Mouse (Mus musculus) T-cell, adult 2 months (primary cell): ENCODE measurements at regions not wholly inside any gene's neighbourhood (a gene's known extent, or its start where the extent isn't known, plus 50 kb on each side); places are given as distances from the start of the nearest gene placed in this dataset.

Experiments
- DNase-seq: peaks from one replicate; pipeline ENCODE4 v3.0.0; 2022; ENCODE audit warnings: low spot score

GRCm38 (mm10) chr10:44826271-44826670 lies 240.7 kb upstream of the Prep start:
- DNase-seq, result no peak

DNA sequence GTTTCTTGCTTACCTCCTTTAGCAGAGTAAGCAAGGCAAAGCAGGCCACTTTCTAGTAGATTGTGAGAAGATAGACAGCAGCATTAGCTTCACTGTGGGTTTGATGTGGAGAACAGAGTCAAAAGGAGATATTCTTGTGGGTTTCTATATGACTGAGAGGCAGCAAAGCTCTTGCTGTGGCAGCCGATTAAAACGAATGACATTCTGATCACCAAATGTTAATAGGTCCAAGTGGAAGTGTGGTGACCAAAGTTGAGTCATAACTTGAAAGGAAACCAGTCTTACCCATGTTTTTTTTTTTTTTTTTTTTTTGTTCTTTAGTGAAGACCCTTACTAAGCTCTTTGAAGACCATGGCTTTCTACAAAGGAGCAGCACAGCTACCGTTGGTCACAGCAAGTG lies 245.3 kb upstream of the Prep start:
- DNase-seq, result no peak

GRCm38 (mm10) chr10:44820379-44820778 lies 246.6 kb upstream of the Prep start:
- DNase-seq, result no peak

GRCm38 (mm10) chr10:44819361-44819760 lies 247.6 kb upstream of the Prep start:
- no peak for DNase-seq

DNA sequence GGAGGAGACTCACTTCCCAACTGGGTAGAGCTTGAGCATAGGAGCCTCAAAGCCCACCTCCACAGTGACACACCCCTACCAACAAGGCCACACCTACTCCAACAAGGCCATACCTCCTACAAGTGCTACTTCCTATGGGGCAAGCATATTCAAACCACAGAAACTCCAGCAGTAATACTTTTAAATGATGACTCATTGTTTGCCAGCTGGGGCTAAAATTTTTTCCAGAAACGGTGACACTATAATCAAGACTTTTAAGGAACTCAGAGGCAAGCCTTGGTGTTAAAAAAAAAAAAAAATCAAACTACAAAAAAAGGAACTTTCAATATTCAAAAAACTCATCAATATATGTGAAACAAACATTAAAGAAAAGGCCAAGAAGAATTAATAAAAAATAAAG lies 248.4 kb upstream of the Prep start:
- DNase-seq, result no peak

GRCm38 (mm10) chr10:44796205-44796604 lies 267.9 kb upstream of the Prdm1 start:
- DNase-seq, result no peak

GRCm38 (mm10) chr10:44785386-44785785 lies 257.1 kb upstream of the Prdm1 start:
- DNase-seq, result no peak

GRCm38 (mm10) chr10:44780381-44780958 lies 252.2 kb upstream of the Prdm1 start:
- DNase-seq, result no peak

GRCm38 (mm10) chr10:44779568-44780207 lies 251.4 kb upstream of the Prdm1 start:
- no peak for DNase-seq

DNA sequence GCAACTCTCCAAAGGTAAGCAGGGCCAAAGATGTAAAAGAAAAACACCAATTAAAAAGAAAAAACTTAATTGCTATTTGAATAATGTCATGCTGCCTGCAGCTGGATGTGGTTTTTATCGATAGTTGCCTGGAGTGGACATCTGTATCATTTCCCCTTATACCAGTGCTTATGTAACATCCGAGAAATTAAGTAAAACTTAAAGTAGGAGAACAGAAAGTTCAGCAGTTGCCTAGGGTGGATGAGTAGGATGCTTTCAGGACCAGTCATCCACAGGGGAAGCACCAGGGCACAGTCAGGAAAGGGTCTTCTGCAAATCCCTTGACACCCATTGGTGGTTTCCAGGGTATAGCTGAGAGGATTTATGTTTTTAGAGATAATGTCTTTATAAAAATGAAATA lies 248.9 kb upstream of the Prdm1 start:
- DNase-seq, result no peak

DNA sequence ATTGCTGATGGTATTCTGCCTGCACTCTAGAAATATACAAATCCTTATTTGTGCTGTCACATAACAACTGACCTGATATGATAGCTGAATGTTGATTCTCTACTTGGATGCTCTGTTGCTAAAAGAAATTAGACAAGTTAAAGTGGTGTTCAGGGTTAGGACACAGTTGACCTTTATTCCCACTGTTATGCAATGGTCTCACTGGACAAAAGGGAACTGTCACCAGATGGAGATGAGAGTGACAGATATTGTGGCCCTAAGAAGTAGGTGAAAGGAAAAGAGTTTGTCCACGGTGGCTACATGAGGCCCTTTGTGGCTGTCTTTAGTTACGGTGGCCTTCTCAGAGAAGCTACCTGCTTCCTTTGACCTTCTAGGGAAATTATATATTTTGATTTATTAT lies 247.9 kb upstream of the Prdm1 start:
- DNase-seq, result no peak

DNA sequence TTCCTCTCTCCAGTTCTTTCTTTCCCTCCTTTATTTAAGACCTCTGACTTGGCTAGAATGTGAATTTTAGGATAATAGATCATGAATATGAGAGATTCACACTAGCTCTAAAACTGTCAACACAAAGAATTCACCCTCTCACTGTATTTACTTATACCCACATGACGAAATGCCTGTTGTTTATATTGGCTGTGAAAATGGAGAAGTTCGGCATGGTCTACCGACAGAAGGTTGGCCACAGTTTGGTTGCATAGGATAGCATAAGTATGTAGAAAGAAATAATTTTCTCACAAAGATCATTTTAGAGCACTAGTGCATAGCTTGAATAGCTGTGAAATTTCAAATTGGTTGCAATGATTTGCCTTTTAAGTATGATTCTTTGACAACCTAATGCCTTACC lies 237.2 kb upstream of the Prdm1 start:
- DNase-seq, result no peak

DNA sequence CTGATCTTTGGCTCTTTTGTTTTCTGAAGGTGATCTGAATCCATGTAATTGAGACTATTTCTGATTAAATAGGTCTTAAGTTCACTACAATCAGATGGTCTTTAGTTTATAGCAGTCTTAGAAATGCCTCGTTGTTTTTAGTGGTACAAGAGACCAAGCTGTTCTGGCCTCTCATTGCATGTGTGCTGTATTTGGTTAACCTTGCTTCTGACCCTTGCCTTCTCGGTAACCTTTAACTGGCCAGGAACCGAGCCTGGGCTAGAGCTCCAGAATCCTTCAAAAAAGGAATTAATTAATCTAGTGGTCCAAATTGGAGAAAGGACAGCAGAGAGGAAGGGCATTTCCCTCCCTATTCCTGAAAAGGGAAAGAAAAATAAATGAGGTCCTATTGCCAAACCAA lies 234.8 kb upstream of the Prdm1 start:
- no peak for DNase-seq

DNA sequence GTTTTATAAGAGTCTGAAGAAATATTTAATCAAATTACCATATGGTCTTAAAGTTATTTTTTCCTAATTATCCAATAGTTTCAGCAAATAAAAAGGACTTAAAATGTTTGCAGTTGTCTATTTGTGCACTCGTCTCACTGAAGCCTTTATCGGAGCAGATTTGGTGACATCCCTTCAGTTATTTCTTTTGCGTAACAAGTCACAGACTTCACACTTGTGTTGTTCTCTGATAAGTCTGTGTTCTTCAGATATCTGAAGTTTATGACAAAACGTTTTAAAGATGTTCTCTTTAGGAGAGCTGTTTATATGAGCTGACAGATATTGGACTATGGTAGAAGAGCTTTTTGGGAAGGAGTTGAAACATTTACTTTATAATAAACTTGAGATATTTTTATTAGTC lies 233.8 kb upstream of the Prdm1 start:
- no peak for DNase-seq

GRCm38 (mm10) chr10:44761324-44761723 lies 233.0 kb upstream of the Prdm1 start:
- DNase-seq, result no peak

DNA sequence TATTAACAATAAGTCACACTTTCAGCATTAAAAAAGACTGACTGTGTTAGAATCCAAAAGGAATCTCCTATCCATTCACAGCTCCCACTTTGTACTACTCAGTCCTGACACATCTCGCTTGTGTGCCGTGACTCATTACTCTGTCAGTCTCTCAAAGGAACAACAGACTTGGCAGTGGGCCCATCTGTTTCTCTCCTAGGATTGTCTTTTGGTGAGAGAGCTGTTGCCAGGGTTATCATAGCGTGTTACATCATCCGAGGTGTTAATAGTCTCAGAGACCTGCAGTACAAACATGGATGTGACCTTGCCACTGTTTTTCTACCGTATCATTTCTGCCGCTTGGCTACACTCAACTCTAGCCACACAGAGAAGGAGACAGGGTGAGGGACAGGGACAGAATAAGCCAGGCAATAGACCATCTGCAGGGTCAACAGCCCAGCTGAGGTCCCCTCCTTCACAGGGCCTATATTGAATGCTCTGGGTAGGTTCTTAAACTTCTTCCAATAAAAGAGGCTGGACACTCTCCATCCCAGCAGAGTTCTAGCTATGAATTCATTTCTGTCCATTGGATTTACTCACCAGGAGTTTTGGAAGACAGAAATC lies 227.2 kb upstream of the Prdm1 start:
- DNase-seq, result no peak

DNA sequence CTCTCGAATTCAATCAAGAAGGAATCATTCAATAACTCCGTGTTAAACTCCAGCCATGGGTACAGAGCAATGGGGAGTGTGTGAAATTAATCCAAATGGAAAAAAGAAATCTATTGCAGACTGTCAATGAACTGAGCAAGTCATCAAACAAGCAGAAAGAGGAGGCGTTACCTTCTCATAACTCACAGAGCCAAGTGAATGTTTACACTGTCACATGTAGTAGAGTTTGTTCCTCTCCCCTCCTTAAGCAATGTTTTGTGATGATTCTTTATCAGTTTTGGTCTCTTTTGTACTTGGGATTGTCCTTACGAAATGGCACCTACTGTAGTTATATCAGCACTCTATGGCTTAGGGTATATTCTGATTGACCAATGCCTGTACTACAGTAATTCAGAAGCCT lies 226.6 kb upstream of the Prdm1 start:
- no peak for DNase-seq

- no peak for DNase-seq
Observed at GRCm38 (mm10) chr10:44752719-44753390, 224.6 kb upstream of the Prdm1 start.

- no peak for DNase-seq
Observed at GRCm38 (mm10) chr10:44751061-44751460, 222.8 kb upstream of the Prdm1 start.

DNA sequence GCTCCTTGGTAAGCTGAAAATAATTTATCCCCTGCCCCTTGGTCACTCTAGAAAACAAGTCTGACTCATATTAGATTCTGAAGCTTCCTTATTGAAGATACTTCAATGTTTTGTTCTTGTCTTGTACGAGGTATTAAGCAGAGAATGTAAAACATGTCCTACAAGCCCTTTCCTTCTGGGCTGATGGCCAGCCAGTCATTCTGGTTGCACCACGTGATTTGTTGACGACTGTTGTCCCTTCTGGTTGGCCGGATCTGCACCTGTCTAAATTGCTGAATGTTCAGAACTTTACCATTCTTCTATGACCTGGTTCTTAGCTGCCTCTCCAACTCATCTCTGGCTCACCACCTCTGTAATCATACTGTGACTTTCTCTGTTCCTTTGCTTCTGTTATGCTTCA lies 220.9 kb upstream of the Prdm1 start:
- DNase-seq, result no peak

- no peak for DNase-seq
Observed at GRCm38 (mm10) chr10:44747419-44747818, 219.1 kb upstream of the Prdm1 start.

DNA sequence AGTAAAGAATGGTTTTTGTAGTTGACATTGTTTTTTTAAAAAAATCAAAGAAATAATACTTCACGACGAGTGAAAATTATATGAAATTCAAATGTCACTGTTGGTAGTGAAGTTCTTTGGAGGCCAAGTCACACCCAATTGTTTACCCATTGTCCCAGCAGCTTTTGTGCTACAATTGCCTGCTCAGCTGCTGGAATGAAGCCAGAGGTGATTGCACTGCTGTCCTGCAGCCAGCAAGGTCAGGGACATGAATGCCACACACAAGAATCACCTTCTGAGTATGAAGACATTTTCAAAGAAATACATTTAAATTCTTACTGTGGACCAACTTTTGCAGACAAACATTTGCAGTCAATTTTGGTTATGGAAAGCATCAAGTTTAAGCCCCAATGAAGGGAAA lies 215.9 kb upstream of the Prdm1 start:
- no peak for DNase-seq

- no peak for DNase-seq
Observed at GRCm38 (mm10) chr10:44733641-44734040, 205.3 kb upstream of the Prdm1 start.
